Mouse (Mus musculus) MEL (cell line): ENCODE data around the gene Smad9. TPM values are rescaled to one million over a fixed set of nuclear protein-coding genes. Genes with fewer than 3 reads are reported as not detected.

ENCODE experiments used
- DNase-seq: peaks from one replicate; pipeline ENCODE4 v3.0.0; 2011; ENCODE audit warnings: low read depth, low spot score
- H3K27ac ChIP-seq: 2 replicates; pipeline ENCODE4 v1.5.1; 2012; ENCODE audit warnings: low read depth, mild to moderate bottlenecking, control low read depth, low read length, moderate library complexity; ENCODE audit not compliant: control insufficient read depth
- H3K27me3 ChIP-seq, 2 experiments: fragments of 150-350 bp in 1 of 2; sonication (generic) in 1 of 2; 2 replicates each; pipeline ENCODE4 v1.6.1; 2012; ENCODE audit warnings: low read length in 2 of 2, mild to moderate bottlenecking in 2 of 2, improper control_type of control experiment in 1 of 2, moderate library complexity in 1 of 2; ENCODE audit not compliant: insufficient read depth in 2 of 2, control insufficient read depth in 1 of 2
- H3K36me3 ChIP-seq, 2 experiments: 2 replicates each; pipeline ENCODE4 v1.6.1; 2012 to 2014; ENCODE audit warnings: low read length in 2 of 2, improper control_type of control experiment in 1 of 2, inconsistent platforms in 1 of 2, mild to moderate bottlenecking in 1 of 2; ENCODE audit not compliant: insufficient read depth in 2 of 2, control insufficient read depth in 1 of 2
- H3K4me1 ChIP-seq, 2 experiments: fragments of 150-350 bp in 1 of 2; sonication (generic) in 1 of 2; 2 replicates each; pipeline ENCODE4 v1.6.1; 2012; ENCODE audit warnings: low read length in 2 of 2, improper control_type of control experiment in 1 of 2, mild to moderate bottlenecking in 1 of 2; ENCODE audit not compliant: insufficient read depth in 2 of 2, control insufficient read depth in 1 of 2
- H3K4me3 ChIP-seq, 2 experiments: fragments of 150-350 bp in 1 of 2; sonication (generic) in 1 of 2; 2 replicates each; pipeline ENCODE4 v1.5.1; 2012; ENCODE audit warnings: low read depth in 2 of 2, low read length in 2 of 2, mild to moderate bottlenecking in 2 of 2, moderate library complexity in 2 of 2, control low read depth in 1 of 2, improper control_type of control experiment in 1 of 2; ENCODE audit not compliant: control insufficient read depth in 1 of 2, insufficient read depth in 1 of 2
- H3K79me2 ChIP-seq: 2 replicates; pipeline ENCODE4 v1.6.1; 2012; ENCODE audit warnings: mild to moderate bottlenecking, low read length, moderate library complexity; ENCODE audit not compliant: control insufficient read depth, poor library complexity, insufficient read depth
- H3K9ac ChIP-seq: 2 replicates; pipeline ENCODE4 v1.6.1; 2012; ENCODE audit warnings: low read depth, mild to moderate bottlenecking, control low read depth, low read length, moderate library complexity; ENCODE audit not compliant: control insufficient read depth, poor library complexity, severe bottlenecking
- H3K9me3 ChIP-seq: fragments of 150-350 bp; sonication (generic); replicated peaks from 2 replicates; pipeline ENCODE4 v1.6.1; 2012; ENCODE audit warnings: mild to moderate bottlenecking, low read length, improper control_type of control experiment, moderate library complexity; ENCODE audit not compliant: insufficient read depth
- CTCF ChIP-seq, 3 experiments: IDR thresholded peaks in 2 of 3; conservative IDR thresholded peaks in 1 of 3; 2 replicates each; pipeline ENCODE4 v1.5.1; 2011 to 2012; ENCODE audit warnings: low read length in 3 of 3, low read depth in 2 of 3, mild to moderate bottlenecking in 2 of 3, improper control_type of control experiment in 1 of 3, inconsistent platforms in 1 of 3, mixed read lengths in 1 of 3, moderate library complexity in 1 of 3; ENCODE audit not compliant: control insufficient read depth in 1 of 3, insufficient read depth in 1 of 3, poor library complexity in 1 of 3, severe bottlenecking in 1 of 3
- E2F4 ChIP-seq: IDR thresholded peaks from 2 replicates; pipeline ENCODE4 v1.6.1; 2011; ENCODE audit warnings: low read depth, low read length, improper control_type of control experiment, borderline replicate concordance
- ETS1 ChIP-seq: IDR thresholded peaks from 2 replicates; pipeline ENCODE4 v1.6.1; 2012; ENCODE audit warnings: low read depth, mild to moderate bottlenecking, inconsistent platforms, low read length, improper control_type of control experiment, moderate library complexity
- GABPA ChIP-seq: IDR thresholded peaks from 2 replicates; pipeline ENCODE4 v1.6.1; 2012; ENCODE audit warnings: low read depth, mild to moderate bottlenecking, inconsistent platforms, low read length, improper control_type of control experiment, moderate library complexity
- HCFC1 ChIP-seq: IDR thresholded peaks from 2 replicates; pipeline ENCODE4 v1.6.1; 2012; ENCODE audit warnings: low read depth, mild to moderate bottlenecking, inconsistent platforms, low read length, improper control_type of control experiment, moderate library complexity
- JUND ChIP-seq: IDR thresholded peaks from 2 replicates; pipeline ENCODE4 v1.6.1; 2011; ENCODE audit warnings: low read depth, mild to moderate bottlenecking, improper control_type of control experiment, low read length
- MAFK ChIP-seq: IDR thresholded peaks from 2 replicates; pipeline ENCODE4 v1.6.1; 2011; ENCODE audit warnings: low read depth, mild to moderate bottlenecking, low read length, improper control_type of control experiment, borderline replicate concordance
- MAX ChIP-seq: IDR thresholded peaks from 2 replicates; pipeline ENCODE4 v1.6.1; 2011; ENCODE audit warnings: low read length, improper control_type of control experiment
- MEF2A ChIP-seq: IDR thresholded peaks from 2 replicates; pipeline ENCODE4 v1.6.1; 2014; ENCODE audit warnings: low read depth, mild to moderate bottlenecking, inconsistent platforms, low read length, improper control_type of control experiment; ENCODE audit not compliant: poor library complexity, insufficient replicate concordance, severe bottlenecking; ENCODE audit errors: extremely low read depth
- MXI1 ChIP-seq: IDR thresholded peaks from 2 replicates; pipeline ENCODE4 v1.6.1; 2011; ENCODE audit warnings: mild to moderate bottlenecking, low read depth, low read length, improper control_type of control experiment
- MYB ChIP-seq: IDR thresholded peaks from 2 replicates; pipeline ENCODE4 v1.6.1; 2011; ENCODE audit warnings: mild to moderate bottlenecking, low read depth, low read length, improper control_type of control experiment
- MYC ChIP-seq: IDR thresholded peaks from 2 replicates; pipeline ENCODE4 v1.6.1; 2011; ENCODE audit warnings: low read depth, mild to moderate bottlenecking, low read length, improper control_type of control experiment, moderate library complexity
- NRF1 ChIP-seq: IDR thresholded peaks from 2 replicates; pipeline ENCODE4 v1.6.1; 2014; ENCODE audit warnings: low read depth, mild to moderate bottlenecking, inconsistent platforms, low read length, improper control_type of control experiment, moderate library complexity; ENCODE audit not compliant: poor library complexity, insufficient read depth, severe bottlenecking
- RAD21 ChIP-seq: IDR thresholded peaks from 2 replicates; pipeline ENCODE4 v1.6.1; 2011; ENCODE audit warnings: mild to moderate bottlenecking, low read depth, low read length, improper control_type of control experiment
- SMC3 ChIP-seq: IDR thresholded peaks from 2 replicates; pipeline ENCODE4 v1.6.1; 2011; ENCODE audit warnings: low read depth, low read length, improper control_type of control experiment
- TAL1 ChIP-seq: IDR thresholded peaks from 2 replicates; pipeline ENCODE4 v1.6.1; 2012; ENCODE audit warnings: mild to moderate bottlenecking, inconsistent platforms, low read length, moderate library complexity, mixed read lengths
- TBP ChIP-seq: IDR thresholded peaks from 2 replicates; pipeline ENCODE4 v1.8.0; 2011; ENCODE audit warnings: low read depth, low read length, improper control_type of control experiment
- USF1 ChIP-seq: IDR thresholded peaks from 2 replicates; pipeline ENCODE4 v1.6.1; 2014; ENCODE audit warnings: low read depth, mild to moderate bottlenecking, inconsistent platforms, low read length, improper control_type of control experiment, moderate library complexity
- ZC3H11A ChIP-seq: IDR thresholded peaks from 2 replicates; pipeline ENCODE4 v1.6.1; 2012; ENCODE audit warnings: low read depth, mild to moderate bottlenecking, inconsistent platforms, low read length, improper control_type of control experiment
- ZKSCAN1 ChIP-seq: IDR thresholded peaks from 2 replicates; pipeline ENCODE4 v1.6.1; 2012; ENCODE audit warnings: low read depth, mild to moderate bottlenecking, inconsistent platforms, low read length, improper control_type of control experiment, moderate library complexity
- ZNF384 ChIP-seq: IDR thresholded peaks from 2 replicates; pipeline ENCODE4 v1.6.1; 2012; ENCODE audit warnings: low read depth, mild to moderate bottlenecking, inconsistent platforms, low read length, improper control_type of control experiment
- polyA plus RNA-seq, 2 experiments: library from polyadenylated mRNA; stranded (reverse) in 1 of 2; unstranded in 1 of 2; fragments of >175 nt in 1 of 2; fragments of >200 nt in 1 of 2; gene quantifications; 2 replicates each; pipeline versions ENCODE4 v1.2.1 to v1.2.4; 2012; ENCODE audit warnings: low replicate concordance in 2 of 2, low read depth in 1 of 2; ENCODE audit not compliant: insufficient read length in 2 of 2, insufficient read depth in 1 of 2, missing spikeins in 1 of 2
- total RNA-seq: library from RNA; depleted of rRNA; stranded (reverse); fragments of 300-350 nt; gene quantifications from 2 replicates; pipeline ENCODE4 v1.2.3, GENCODE M21; 2012

Gene Smad9
- total and polyA plus RNA-seq, 3 experiments: 0.01 TPM; not detected in 2

GRCm38 (mm10) chr3:54741965-54742364 lies 13.4 kb upstream of the Smad9 start:
- Histone ChIP-seq H3K79me2 (peaks cover 6% of the 10 kb centered on the region), H3K9ac (no peak overlapping the region), H3K27me3 (no peaks in the 10 kb centered on the region), H3K4me3 (no peak overlapping the region), H3K27ac (no peak overlapping the region), H3K9me3 (no peaks in the 10 kb centered on the region), H3K4me1 (no peaks in the 10 kb centered on the region; a peak in 1 of 4 replicates), H3K36me3 (peaks cover 5 to 29% of the 10 kb centered on the region in 2 experiments)
- DNase-seq: no peak
- TF ChIP-seq HCFC1: no peak

DNA sequence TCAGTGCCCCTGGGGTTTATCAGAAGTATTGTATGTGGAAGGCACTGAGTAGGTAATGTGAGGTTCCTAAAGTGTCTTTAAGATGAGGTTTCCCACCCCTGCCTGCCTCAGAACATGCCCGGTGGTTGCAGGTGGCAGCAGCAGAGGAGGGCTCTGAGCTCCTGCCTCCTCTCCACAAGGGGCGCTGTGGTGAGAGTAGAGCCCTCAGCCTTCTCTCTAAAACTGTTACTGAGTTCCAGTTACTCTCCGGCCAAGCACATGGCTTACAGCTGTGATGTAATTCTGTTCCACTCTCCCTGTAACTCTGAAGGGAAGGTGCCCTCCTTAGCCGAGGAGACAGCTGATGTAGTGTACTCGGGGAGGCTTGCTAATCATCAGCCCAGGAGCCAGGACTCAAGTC lies 9.6 kb upstream of the Smad9 start:
- Histone ChIP-seq H3K4me3 (no peak overlapping the region), H3K36me3 (peaks cover 0 to 45% of the 10 kb centered on the region in 2 experiments; a peak in 2 of 4 replicates), H3K27me3 (no peaks in the 10 kb centered on the region), H3K4me1 (no peaks in the 10 kb centered on the region), H3K27ac (no peak overlapping the region), H3K9ac (no peak overlapping the region), H3K79me2 (no peaks in the 10 kb centered on the region), H3K9me3 (no peaks in the 10 kb centered on the region)
- DNase-seq: peak; percentile 40
- TF ChIP-seq CTCF (IDR thresholded peaks at IDR 0.05 in 2 of 3, conservative IDR thresholded peaks at IDR 0.05 in 1 of 3; ENCODE audit: control insufficient read depth in 1 of 3, insufficient read depth in 1 of 3, low read depth in 2 of 3, low read length in 3 of 3, poor library complexity in 1 of 3, severe bottlenecking in 1 of 3): peak in 2 of 3 experiments; percentile 47 to 50
- TF ChIP-seq ZKSCAN1: no peak
- TF ChIP-seq E2F4: no peak
- TF ChIP-seq HCFC1: no peak

DNA sequence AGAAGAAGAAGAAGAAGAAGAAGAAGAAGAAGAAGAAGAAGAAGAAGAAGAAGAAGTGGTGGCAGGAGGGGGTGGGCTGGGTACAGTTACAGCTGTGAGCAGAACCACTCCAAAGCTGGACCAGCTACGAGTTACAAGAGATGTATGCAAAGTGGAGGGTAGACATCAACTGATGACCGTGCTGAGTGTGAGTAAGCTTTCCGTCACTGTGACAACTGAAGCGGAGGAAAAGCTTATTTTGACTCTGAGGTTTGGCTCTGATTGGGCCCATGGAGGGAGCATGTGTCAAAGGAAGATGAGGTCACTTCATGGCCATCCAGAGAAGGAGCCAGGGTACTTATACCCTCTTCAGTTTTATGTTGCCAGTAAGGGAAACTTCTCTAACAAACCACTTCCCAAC lies 2.0 kb upstream of the Smad9 start:
- Histone ChIP-seq H3K9ac (no peak overlapping the region), H3K27me3 (no peaks in the 10 kb centered on the region), H3K4me1 (no peaks in the 10 kb centered on the region), H3K36me3 (peaks cover 0 to 13% of the 10 kb centered on the region in 2 experiments; a peak in 2 of 4 replicates), H3K27ac (no peak overlapping the region), H3K4me3 (no peak overlapping the region), H3K9me3 (no peaks in the 10 kb centered on the region), H3K79me2 (no peaks in the 10 kb centered on the region)
- DNase-seq: no peak
- no peak for TF ChIP-seq JUND
- no peak for TF ChIP-seq MEF2A
- no peak for TF ChIP-seq HCFC1
- TF ChIP-seq ZKSCAN1: no peak
- TF ChIP-seq ETS1: no peak
- TF ChIP-seq MAFK: no peak
- no peak for TF ChIP-seq ZC3H11A
- no peak for TF ChIP-seq GABPA
- no peak for TF ChIP-seq TBP
- no peak for TF ChIP-seq SMC3
- TF ChIP-seq ZNF384: no peak
- no peak for TF ChIP-seq CTCF (IDR thresholded peaks at IDR 0.05 in 2 of 3, conservative IDR thresholded peaks at IDR 0.05 in 1 of 3; ENCODE audit: control insufficient read depth in 1 of 3, insufficient read depth in 1 of 3, low read depth in 2 of 3, low read length in 3 of 3, poor library complexity in 1 of 3, severe bottlenecking in 1 of 3)
- TF ChIP-seq MYC: no peak
- TF ChIP-seq RAD21: no peak
- no peak for TF ChIP-seq NRF1
- no peak for TF ChIP-seq TAL1
- no peak for TF ChIP-seq MXI1
- no peak for TF ChIP-seq MYB
- TF ChIP-seq USF1: no peak
- TF ChIP-seq MAX: no peak
